ENCODE assay signal across 7 mouse cellular contexts in the genomic region with DNA sequence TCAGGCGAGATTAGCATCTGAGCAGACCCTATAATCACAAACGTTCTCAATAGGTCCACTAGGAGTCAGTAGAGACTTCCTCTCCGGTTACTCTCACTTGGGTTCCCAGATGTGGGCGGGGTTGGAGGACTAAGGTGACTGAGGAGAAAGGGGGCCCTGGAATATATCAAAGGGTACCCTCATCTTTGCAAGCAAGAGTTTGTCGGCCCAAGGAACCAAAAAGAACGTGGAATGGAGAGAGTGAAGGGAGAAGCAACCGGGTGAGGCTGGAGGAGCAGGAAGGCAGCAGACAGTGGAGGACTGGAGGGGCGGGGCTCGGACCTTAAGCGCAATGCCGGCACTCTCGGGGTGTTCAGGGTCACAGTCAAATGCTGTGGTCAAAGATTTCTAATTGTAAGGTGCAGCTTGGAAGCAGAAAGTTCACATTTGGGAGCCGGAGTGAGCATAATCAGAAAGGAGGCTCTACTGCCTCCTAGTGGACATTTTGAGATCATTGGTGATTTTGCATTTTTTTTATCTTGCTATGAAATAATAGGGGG.
A peak's percentile ranks its signal among the peaks of the same experiment; 100 is the strongest.
DNase-seq lines count a peak whose midpoint lies in the region; ATAC-seq lines count a peak whose summit lies in the region.

No protein-coding gene starts in this region.

- under 1% methylated on average over 13 of the region's 13 CpGs for WGBS in intestine, embryonic 15.5 days

- H3K27ac ChIP-seq in intestine, embryonic 15.5 days, result no peak overlapping the region

- peak overlapping the region; percentile 47 for H3K4me3 ChIP-seq in intestine, embryonic 15.5 days (replicated peaks)

- H3K4me2 ChIP-seq in intestine, embryonic 15.5 days (replicated peaks), result peak overlapping the region; percentile 89

- no peaks in the 10 kb centered on the region for H3K27me3 ChIP-seq in intestine, embryonic 15.5 days (replicated peaks)

- DNase-seq in adrenal gland, adult (ENCODE audit: inconsistent age in 2 of 2, low spot score in 1 of 2), result peak; percentile 66 to 92
- DNase-seq in embryo, embryonic 10 days (ENCODE audit: low spot score), result peak; percentile 83
- peak; percentile 33 to 50 for DNase-seq in gastrocnemius, postnatal 36 days
- peak; percentile 34 to 40 for DNase-seq in left cerebral cortex, postnatal 36 days (ENCODE audit: low spot score in 2 of 2)
- peak; percentile 81 for DNase-seq in mesoderm, embryonic 11.5 days (ENCODE audit: low read depth, low spot score)
- DNase-seq in right cerebral cortex, postnatal 25 days, result peak; percentile 36

- H3K4me1 ChIP-seq in intestine, embryonic 15.5 days (replicated peaks), result no peaks in the 10 kb centered on the region

- H3K9me3 ChIP-seq in intestine, embryonic 15.5 days, result no peaks in the 10 kb centered on the region

- ATAC-seq in intestine, embryonic 15.5 days, result peak; percentile 90

- H3K9ac ChIP-seq in intestine, embryonic 15.5 days, result peak overlapping the region; percentile 38; the same call in 1 of the 2 replicates

- intact Hi-C loops in gastrocnemius, postnatal 36 days (cut with DNase I), result loop anchor here (1.0 to 10.0 kb wide), 3 partner anchors 87 to 392 kb away; no protein-coding TSS in a partner anchor
- intact Hi-C loops in left cerebral cortex, postnatal 36 days (cut with DNase I), result loop anchor here (1.0 to 10.0 kb wide), 4 partner anchors 69 to 392 kb away; partner anchors contain the start of gene Smox

- no peaks in the 10 kb centered on the region for H3K36me3 ChIP-seq in intestine, embryonic 15.5 days
